Comparison of ENCODE assay signal across 8 mouse cellular contexts in the genomic region with DNA sequence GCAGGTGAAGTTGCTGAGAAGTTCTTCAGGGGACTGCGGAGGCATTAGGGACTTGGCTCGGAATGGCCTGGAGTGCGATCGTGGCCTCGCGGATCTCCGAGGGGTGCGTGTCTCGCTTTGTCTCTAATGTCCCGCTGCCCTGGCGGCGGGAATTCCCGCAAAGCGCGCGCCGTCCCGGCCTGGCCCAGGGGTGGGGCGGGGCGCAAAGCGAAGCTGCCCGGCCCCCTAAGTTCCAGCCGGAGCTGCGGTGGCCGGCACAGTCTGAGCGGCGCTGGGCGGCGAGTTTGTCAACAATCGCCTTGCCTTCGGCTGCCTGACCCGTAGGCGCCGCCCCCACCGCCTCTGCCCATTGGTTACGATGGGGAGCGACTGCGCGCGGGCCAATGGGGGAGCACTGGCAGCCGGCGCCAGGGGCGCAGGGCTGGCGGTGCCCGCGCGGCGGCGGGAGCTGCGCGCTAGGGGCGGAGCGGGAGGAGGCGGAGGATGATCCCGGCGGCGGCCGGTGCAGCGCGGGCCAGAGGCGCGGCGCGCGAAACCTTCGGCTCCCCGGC. TPM values are rescaled to one million over a fixed set of nuclear protein-coding genes. Genes with fewer than 3 reads are reported as not detected.
A peak's percentile ranks its signal among the peaks of the same experiment; 100 is the strongest.
DNase-seq lines count a peak whose midpoint lies in the region; ATAC-seq lines count a peak whose summit lies in the region.

No protein-coding gene starts in this region.

- H3K4me3 ChIP-seq in megakaryocyte, embryonic 14.5 days (replicated peaks), result peak overlapping the region; percentile 97

- peaks cover 29% of the 10 kb centered on the region for H3K36me3 ChIP-seq in megakaryocyte, embryonic 14.5 days (replicated peaks; ENCODE audit: low read length)

- H3K27me3 ChIP-seq in megakaryocyte, embryonic 14.5 days (replicated peaks), result peaks cover 78% of the 10 kb centered on the region

- DNase-seq in adrenal gland, adult 18-20 months (ENCODE audit: low spot score in 2 of 2), result peak; percentile 93 to 95
- DNase-seq in embryo, embryonic 10 days (ENCODE audit: low spot score), result peak; percentile 97
- DNase-seq in gastrocnemius, postnatal 10 days, result peak; percentile 93
- peak; percentile 48 to 87 for DNase-seq in left cerebral cortex, adult 9 months (ENCODE audit: low spot score in 2 of 2)
- peak; percentile 87 for DNase-seq in right cerebral cortex, postnatal 14 days
- peak; percentile 92 to 96 for DNase-seq in urinary bladder, postnatal 36 days (ENCODE audit: low spot score in 2 of 2)

- peak; percentile 74 for ATAC-seq in inflammation-experienced regulatory T-cells, adult 6 months

- peaks cover 61% of the 10 kb centered on the region for H3K4me1 ChIP-seq in megakaryocyte, embryonic 14.5 days

- no peaks in the 10 kb centered on the region for H3K9me3 ChIP-seq in megakaryocyte, embryonic 14.5 days

RNA-seq across cellular contexts. Expression of gene Bcl2l11, which starts 1.4 kb away (rescaled TPM):
- total RNA-seq in adrenal gland, adult 18-20 months (2021), result 10 to 100 TPM; 10.7 to 23.0 TPM
- total RNA-seq in gastrocnemius, postnatal 10 days (2021), result 10 to 100 TPM; 11.5 to 16.7 TPM
- 10 to 100 TPM in 2 of 3 experiments, 1 to 10 TPM in 1; 8.8 to 16.6 (median 14.3) TPM for polyA plus RNA-seq in inflammation-experienced regulatory T-cells, adult 6 months (2017; shearing (Covaris generic))
- polyA plus RNA-seq in megakaryocyte, embryonic 14.5 days (2012; ENCODE audit: insufficient read depth, low replicate concordance), result 13.1 and 21.8 TPM in 2 replicates

Comparison
In these comparisons a context has a peak if more than half of its experiments do, and no peak if none do; other contexts are left out.
1. Peak in every context shown above with its lines: DNase-seq, ATAC-seq and H3K4me3 ChIP-seq.